Mouse (Mus musculus) ES-Bruce4 (cell line): Measurements from ENCODE around the gene AC134908.4. TPM values are rescaled to one million over a fixed set of nuclear protein-coding genes. Genes with fewer than 3 reads are reported as not detected.
"Not testable (repeated sequence)": the region's sequence is repeated elsewhere in the genome, so short reads cannot be mapped to it uniquely, and the experiment has no call there.

Experiments used
- H3K27ac ChIP-seq: 2 replicates; pipeline ENCODE4 v1.5.1; 2012; ENCODE audit warnings: low read length, inconsistent platforms; ENCODE audit not compliant: insufficient read depth
- H3K27me3 ChIP-seq: 2 replicates; pipeline ENCODE4 v1.6.1; 2012; ENCODE audit warnings: mild to moderate bottlenecking, low read length, inconsistent platforms; ENCODE audit not compliant: control insufficient read depth, poor library complexity, insufficient read depth, severe bottlenecking
- H3K36me3 ChIP-seq: 2 replicates; pipeline ENCODE4 v1.6.1; 2012; ENCODE audit warnings: inconsistent platforms, mild to moderate bottlenecking, low read length, moderate library complexity; ENCODE audit not compliant: control insufficient read depth, poor library complexity, insufficient read depth, severe bottlenecking
- H3K4me1 ChIP-seq: one replicate; pipeline ENCODE4 v1.8.1; 2011; ENCODE audit warnings: low read length; ENCODE audit not compliant: control insufficient read depth, insufficient read depth
- H3K4me3 ChIP-seq: 2 replicates; pipeline ENCODE4 v1.5.1; 2011; ENCODE audit warnings: low read depth, mild to moderate bottlenecking, low read length
- H3K9ac ChIP-seq: 2 replicates; pipeline ENCODE4 v1.6.1; 2012; ENCODE audit warnings: low read depth, mild to moderate bottlenecking, inconsistent platforms; ENCODE audit not compliant: poor library complexity, severe bottlenecking
- H3K9me3 ChIP-seq: replicated peaks from 2 replicates; pipeline ENCODE4 v1.6.1; 2012; ENCODE audit warnings: mild to moderate bottlenecking, low read length, inconsistent platforms; ENCODE audit not compliant: control insufficient read depth, poor library complexity, insufficient read depth, severe bottlenecking
- CTCF ChIP-seq: IDR thresholded peaks from one replicate; pipeline ENCODE4 v1.8.1; 2011; ENCODE audit warnings: low read depth, low read length
- EP300 ChIP-seq: IDR thresholded peaks from 2 replicates; pipeline ENCODE4 v1.6.1; 2011; ENCODE audit warnings: low read depth, low read length; ENCODE audit not compliant: insufficient read depth
- POLR2A ChIP-seq: IDR thresholded peaks from one replicate; pipeline ENCODE4 v1.8.1; 2011; ENCODE audit warnings: low read length; ENCODE audit not compliant: insufficient read depth
- polyA plus RNA-seq: library from polyadenylated mRNA; stranded (reverse); fragments of >200 nt; gene quantifications from 2 replicates; pipeline ENCODE4 v1.2.4, GENCODE M21; 2011; ENCODE audit warnings: low read depth; ENCODE audit not compliant: missing spikeins, insufficient read depth, insufficient read length

The AC134908.4 gene
- polyA plus RNA-seq, 1 experiment, result 2.6 TPM

DNA sequence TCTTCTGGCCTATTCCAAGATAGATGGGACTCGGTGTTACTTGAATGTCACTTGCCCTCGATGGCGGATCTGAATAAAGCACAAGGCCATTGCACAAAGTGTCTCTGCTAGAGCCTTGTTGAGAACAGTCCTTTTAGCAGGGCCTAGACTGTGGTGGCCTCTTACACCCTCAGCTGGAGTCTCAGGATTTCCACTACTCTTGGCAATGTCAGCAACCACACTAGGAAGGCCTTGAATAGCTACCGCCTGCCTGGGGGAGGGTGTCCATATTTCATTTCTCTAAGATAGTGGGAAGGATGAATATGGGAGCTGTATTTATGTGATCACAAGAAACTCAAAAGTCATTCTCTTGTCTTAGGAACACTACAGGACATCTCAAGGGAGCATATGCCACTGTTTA, 47.2 kb downstream of the AC134908.4 start:
- no peak overlapping the region for H3K4me3 ChIP-seq
- H3K27me3 ChIP-seq, result no peaks in the 10 kb centered on the region
- TF ChIP-seq POLR2A (no peak), EP300 (no peak), CTCF (no peak)
- H3K9ac ChIP-seq, result no peak overlapping the region
- H3K27ac ChIP-seq, result no peak overlapping the region
- H3K36me3 ChIP-seq, result no peaks in the 10 kb centered on the region
- H3K4me1 ChIP-seq, result no peaks in the 10 kb centered on the region
- H3K9me3 ChIP-seq, result no peaks in the 10 kb centered on the region

- Histone ChIP-seq H3K27me3 (no peaks in the 10 kb centered on the region), H3K4me1 (no peaks in the 10 kb centered on the region), H3K9ac (no peak overlapping the region), H3K27ac (no peak overlapping the region), H3K9me3 (no peaks in the 10 kb centered on the region), H3K4me3 (no peak overlapping the region), H3K36me3 (no peaks in the 10 kb centered on the region)
- TF ChIP-seq EP300 (no peak), POLR2A (no peak), CTCF (no peak)
Measured at GRCm38 (mm10) chr17:25744311-25744710, 51.1 kb downstream of the AC134908.4 start.

DNA sequence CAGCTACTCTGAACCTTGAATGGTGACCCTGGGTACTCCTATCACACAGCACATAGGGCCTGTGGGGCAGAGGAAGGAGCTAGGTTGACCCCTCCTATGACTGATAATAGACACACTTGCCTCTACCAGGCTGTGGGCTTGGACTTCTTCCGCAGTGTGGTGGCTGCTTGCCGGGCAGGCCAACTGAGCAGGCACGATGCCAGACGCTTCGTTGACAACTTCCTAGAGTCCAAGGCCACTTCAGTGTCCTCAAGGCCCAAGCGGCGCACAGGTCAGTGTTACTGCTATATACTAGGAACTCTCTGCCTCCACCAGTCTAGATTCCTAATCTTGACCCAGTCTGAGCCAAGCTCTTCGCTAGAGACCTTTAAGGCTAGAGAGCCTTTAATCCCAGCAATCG, 51.6 kb downstream of the AC134908.4 start:
- Histone ChIP-seq H3K4me3 (no peak overlapping the region), H3K27me3 (no peaks in the 10 kb centered on the region), H3K9ac (no peak overlapping the region), H3K4me1 (no peaks in the 10 kb centered on the region), H3K9me3 (no peaks in the 10 kb centered on the region), H3K27ac (no peak overlapping the region), H3K36me3 (no peaks in the 10 kb centered on the region)
- TF ChIP-seq EP300, result no peak
- no peak for TF ChIP-seq POLR2A
- TF ChIP-seq CTCF, result no peak

DNA sequence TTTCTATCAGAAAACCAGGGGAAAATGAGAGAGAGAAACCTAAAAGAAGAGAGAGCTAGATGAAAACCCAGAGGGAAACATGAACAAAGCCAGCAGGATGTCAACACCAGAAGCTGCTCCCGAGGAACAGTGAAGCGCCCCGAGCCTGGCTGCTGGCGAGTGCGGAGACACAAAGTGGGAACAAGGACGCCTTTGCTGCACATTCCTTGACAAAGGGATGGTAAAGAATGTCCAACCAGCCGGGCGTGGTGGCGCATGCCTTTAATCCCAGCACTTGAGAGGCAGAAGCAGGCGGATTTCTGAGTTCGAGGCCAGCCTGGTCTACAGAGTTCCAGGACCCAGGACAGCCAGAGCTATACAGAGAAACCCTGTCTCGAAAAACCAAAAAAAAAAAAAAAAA, 54.0 kb downstream of the AC134908.4 start:
- H3K4me1 ChIP-seq, H3K4me3 ChIP-seq, H3K27ac ChIP-seq, H3K27me3 ChIP-seq, H3K9ac ChIP-seq, H3K36me3 ChIP-seq, H3K9me3 ChIP-seq: not testable (repeated sequence)

Other genes with a start within 250 kb of the AC134908.4 start
- gene Sox8, start 225.0 kb downstream of the AC134908.4 start, polyA plus RNA-seq, result 0.32 and 0.48 TPM in 2 replicates
- 15.2 and 16.1 TPM in 2 replicates for gene Lmf1, start 216.6 kb downstream of the AC134908.4 start, polyA plus RNA-seq
- 12.4 and 17.3 TPM in 2 replicates for gene Gng13, start 78.5 kb downstream of the AC134908.4 start, polyA plus RNA-seq
- gene Chtf18, start 68.2 kb downstream of the AC134908.4 start, polyA plus RNA-seq, result 39.4 and 47.2 TPM in 2 replicates
- 17.0 and 18.4 TPM in 2 replicates for gene Rpusd1, start 68.0 kb downstream of the AC134908.4 start, polyA plus RNA-seq
- gene Mslnl, start 59.6 kb downstream of the AC134908.4 start, polyA plus RNA-seq, result 0.30 TPM in 1 of 2 replicates, not detected in the other
- 9.6 and 15.1 TPM in 2 replicates for gene Msln, start 41.3 kb downstream of the AC134908.4 start, polyA plus RNA-seq
- gene Narfl, start 21.9 kb downstream of the AC134908.4 start, polyA plus RNA-seq, result 18.8 and 21.3 TPM in 2 replicates
- gene Haghl, start 10.0 kb downstream of the AC134908.4 start, polyA plus RNA-seq, result 25.7 and 32.1 TPM in 2 replicates
- not detected in 2 replicates for gene Ccdc78, start 9.1 kb downstream of the AC134908.4 start, polyA plus RNA-seq
- gene Fam173a, start 2.8 kb downstream of the AC134908.4 start, polyA plus RNA-seq, result 26.0 and 30.6 TPM in 2 replicates
- gene Metrn, start 1.5 kb upstream of the AC134908.4 start, polyA plus RNA-seq, result 29.6 and 35.1 TPM in 2 replicates
- 4.7 and 7.0 TPM in 2 replicates for gene Fbxl16, start 13.4 kb upstream of the AC134908.4 start, polyA plus RNA-seq
- 19.8 and 20.7 TPM in 2 replicates for gene Wdr24, start 28.0 kb upstream of the AC134908.4 start, polyA plus RNA-seq
- gene Jmjd8, start 33.2 kb upstream of the AC134908.4 start, polyA plus RNA-seq, result 13.2 and 16.7 TPM in 2 replicates
- 97.8 and 103 TPM in 2 replicates for gene Stub1, start 37.7 kb upstream of the AC134908.4 start, polyA plus RNA-seq
- not detected in 2 replicates for gene Rhbdl1, start 41.6 kb upstream of the AC134908.4 start, polyA plus RNA-seq
- gene Gm20683, start 46.1 kb upstream of the AC134908.4 start, polyA plus RNA-seq, result 1.4 and 2.3 TPM in 2 replicates
- gene Rhot2, start 49.2 kb upstream of the AC134908.4 start, polyA plus RNA-seq, result 23.6 and 29.8 TPM in 2 replicates
- 10.5 and 11.6 TPM in 2 replicates for gene Wdr90, start 65.8 kb upstream of the AC134908.4 start, polyA plus RNA-seq
- gene Mcrip2, start 73.1 kb upstream of the AC134908.4 start, polyA plus RNA-seq, result 6.1 and 8.3 TPM in 2 replicates
- 27.9 and 32.6 TPM in 2 replicates for gene Mettl26, start 79.4 kb upstream of the AC134908.4 start, polyA plus RNA-seq
- 0.37 and 0.69 TPM in 2 replicates for gene Wfikkn1, start 85.2 kb upstream of the AC134908.4 start, polyA plus RNA-seq
- 21.3 and 22.7 TPM in 2 replicates for gene Rab40c, start 124.1 kb upstream of the AC134908.4 start, polyA plus RNA-seq
- 61.8 and 62.8 TPM in 2 replicates for gene Pigq, start 149.3 kb upstream of the AC134908.4 start, polyA plus RNA-seq
- gene Nhlrc4, start 149.3 kb upstream of the AC134908.4 start, polyA plus RNA-seq, result 1.2 TPM in 1 of 2 replicates, not detected in the other
- gene A930017K11Rik, start 156.9 kb upstream of the AC134908.4 start, polyA plus RNA-seq, result not detected in 2 replicates
- gene Capn15, start 190.1 kb upstream of the AC134908.4 start, polyA plus RNA-seq, result 14.2 and 17.0 TPM in 2 replicates